Mouse (Mus musculus): ENCODE results near the gene Pomgnt1. TPM values are rescaled to one million over a fixed set of nuclear protein-coding genes. Genes with fewer than 3 reads are reported as not detected.

The Pomgnt1 gene
- polyA plus RNA-seq, 1 experiment from 2014 or later = 26.6 TPM

GRCm38 (mm10) chr4:116169353-116169672 is 45.7 kb downstream of the Pomgnt1 start:
- WGBS = 61% methylated on average over 3 of the region's 3 CpGs
- ATAC-seq (ENCODE audit: low FRiP score, low TSS enrichment) = no peak
- Histone ChIP-seq H3K27ac (replicated peaks) (no peak overlapping the region), H3K36me3 (ENCODE audit: control insufficient read depth, insufficient read depth, low read length) (no peaks in the 10 kb centered on the region), H3K4me1 (replicated peaks; ENCODE audit: control insufficient read depth, insufficient read depth) (no peaks in the 10 kb centered on the region), H3K27me3 (ENCODE audit: control insufficient read depth, insufficient read depth, low read length) (no peaks in the 10 kb centered on the region), H3K4me2 (replicated peaks; ENCODE audit: low read depth) (no peak overlapping the region), H3K9me3 (ENCODE audit: control insufficient read depth, low read length) (no peaks in the 10 kb centered on the region), H3K4me3 (ENCODE audit: low read depth, low read length) (no peak overlapping the region), H3K9ac (ENCODE audit: low read length) (no peak overlapping the region)
- DNase-seq (ENCODE audit: low spot score) = no peak
- TF ChIP-seq CTCF (IDR thresholded peaks at IDR 0.05; ENCODE audit: low read depth) = no peak

GRCm38 (mm10) chr4:116173072-116173471 is 49.4 kb downstream of the Pomgnt1 start, which contains the start of the genes 1700042G07Rik and Gm49337:
Gene 1700042G07Rik (plus strand): TSS chr4:116173372.
Gene Gm49337 (plus strand): TSS chr4:116173384.
- no peak for ATAC-seq (ENCODE audit: low FRiP score, low TSS enrichment)
- no peak for DNase-seq (ENCODE audit: low spot score)
- TF ChIP-seq EP300 (optimal IDR thresholded peaks at IDR 0.05) (no peak), CTCF (IDR thresholded peaks at IDR 0.05; ENCODE audit: low read depth) (no peak)
- Histone ChIP-seq H3K27ac (replicated peaks) (peak within 1 kb of the TSS; percentile 41; the same call in 1 of the 2 replicates), H3K9ac (ENCODE audit: low read length) (no peak within 1 kb of the TSS), H3K27me3 (ENCODE audit: control insufficient read depth, insufficient read depth, low read length) (no peaks in the 10 kb centered on the region), H3K36me3 (ENCODE audit: control insufficient read depth, insufficient read depth, low read length) (no peaks in the 10 kb centered on the region), H3K4me1 (replicated peaks; ENCODE audit: control insufficient read depth, insufficient read depth) (peaks cover 15% of the 10 kb centered on the region), H3K4me2 (replicated peaks; ENCODE audit: low read depth) (no peak within 1 kb of the TSS), H3K4me3 (ENCODE audit: low read depth, low read length) (no peak within 1 kb of the TSS), H3K9me3 (ENCODE audit: control insufficient read depth, low read length) (no peaks in the 10 kb centered on the region)
- 79% methylated on average over 6 of the region's 6 CpGs for WGBS

GRCm38 (mm10) chr4:116173752-116174151 is 50.1 kb downstream of the Pomgnt1 start:
- Histone ChIP-seq H3K27ac (replicated peaks) (no peak overlapping the region), H3K9ac (ENCODE audit: low read length) (no peak overlapping the region), H3K9me3 (ENCODE audit: control insufficient read depth, low read length) (no peaks in the 10 kb centered on the region), H3K27me3 (ENCODE audit: control insufficient read depth, insufficient read depth, low read length) (no peaks in the 10 kb centered on the region), H3K4me2 (replicated peaks; ENCODE audit: low read depth) (no peak overlapping the region), H3K4me3 (ENCODE audit: low read depth, low read length) (no peak overlapping the region), H3K4me1 (replicated peaks; ENCODE audit: control insufficient read depth, insufficient read depth) (peaks cover 15% of the 10 kb centered on the region), H3K36me3 (ENCODE audit: control insufficient read depth, insufficient read depth, low read length) (no peaks in the 10 kb centered on the region)
- DNase-seq (ENCODE audit: low spot score) = no peak
- ATAC-seq (ENCODE audit: low FRiP score, low TSS enrichment) = no peak
- 85% methylated on average over 4 of the region's 4 CpGs for WGBS
- TF ChIP-seq CTCF (IDR thresholded peaks at IDR 0.05; ENCODE audit: low read depth) = no peak
- TF ChIP-seq EP300 (optimal IDR thresholded peaks at IDR 0.05) = no peak

- Histone ChIP-seq H3K4me2 (replicated peaks; ENCODE audit: low read depth) (no peak overlapping the region), H3K27me3 (ENCODE audit: control insufficient read depth, insufficient read depth, low read length) (no peaks in the 10 kb centered on the region), H3K36me3 (ENCODE audit: control insufficient read depth, insufficient read depth, low read length) (no peaks in the 10 kb centered on the region), H3K9ac (ENCODE audit: low read length) (no peak overlapping the region), H3K4me1 (replicated peaks; ENCODE audit: control insufficient read depth, insufficient read depth) (peaks cover 15% of the 10 kb centered on the region), H3K9me3 (ENCODE audit: control insufficient read depth, low read length) (no peaks in the 10 kb centered on the region), H3K27ac (replicated peaks) (peak overlapping the region; percentile 85), H3K4me3 (ENCODE audit: low read depth, low read length) (no peak overlapping the region)
- peak; percentile 64 for DNase-seq (ENCODE audit: low spot score)
- 0 out of 2 replicates have a peak, but pooled peaks have one; percentile 9 for ATAC-seq (ENCODE audit: low FRiP score, low TSS enrichment)
- 42% methylated on average over 6 of the region's 6 CpGs for WGBS
- TF ChIP-seq CTCF (IDR thresholded peaks at IDR 0.05; ENCODE audit: low read depth) = no peak
- no peak for TF ChIP-seq EP300 (optimal IDR thresholded peaks at IDR 0.05)
Observed at GRCm38 (mm10) chr4:116174466-116175116, 51.0 kb downstream of the Pomgnt1 start.

- peaks cover 15% of the 10 kb centered on the region for H3K4me1 ChIP-seq (replicated peaks; ENCODE audit: control insufficient read depth, insufficient read depth)
- DNase-seq (ENCODE audit: low spot score) = no peak
- no peak overlapping the region for H3K9ac ChIP-seq (ENCODE audit: low read length)
- no peaks in the 10 kb centered on the region for H3K27me3 ChIP-seq (ENCODE audit: control insufficient read depth, insufficient read depth, low read length)
- H3K27ac ChIP-seq (replicated peaks) = peak overlapping the region; percentile 85
- H3K36me3 ChIP-seq (ENCODE audit: control insufficient read depth, insufficient read depth, low read length) = no peaks in the 10 kb centered on the region
- no peak overlapping the region for H3K4me3 ChIP-seq (ENCODE audit: low read depth, low read length)
- no peak overlapping the region for H3K4me2 ChIP-seq (replicated peaks; ENCODE audit: low read depth)
- no peak for ATAC-seq (ENCODE audit: low FRiP score, low TSS enrichment)
- TF ChIP-seq CTCF (IDR thresholded peaks at IDR 0.05; ENCODE audit: low read depth) (no peak), EP300 (optimal IDR thresholded peaks at IDR 0.05) (no peak)
- no peaks in the 10 kb centered on the region for H3K9me3 ChIP-seq (ENCODE audit: control insufficient read depth, low read length)
Observed at GRCm38 (mm10) chr4:116175136-116175535, 51.5 kb downstream of the Pomgnt1 start.

- Histone ChIP-seq H3K36me3 (ENCODE audit: control insufficient read depth, insufficient read depth, low read length) (no peaks in the 10 kb centered on the region), H3K27me3 (ENCODE audit: control insufficient read depth, insufficient read depth, low read length) (no peaks in the 10 kb centered on the region), H3K9ac (ENCODE audit: low read length) (peak overlapping the region; percentile 43), H3K27ac (replicated peaks) (peak overlapping the region; percentile 85), H3K9me3 (ENCODE audit: control insufficient read depth, low read length) (no peaks in the 10 kb centered on the region), H3K4me2 (replicated peaks; ENCODE audit: low read depth) (peak overlapping the region; percentile 44), H3K4me1 (replicated peaks; ENCODE audit: control insufficient read depth, insufficient read depth) (peaks cover 15% of the 10 kb centered on the region), H3K4me3 (ENCODE audit: low read depth, low read length) (no peak overlapping the region)
- WGBS = 43% methylated on average over 7 of the region's 7 CpGs
- peak; percentile 56 for DNase-seq (ENCODE audit: low spot score)
- TF ChIP-seq EP300 (optimal IDR thresholded peaks at IDR 0.05) (no peak), CTCF (IDR thresholded peaks at IDR 0.05; ENCODE audit: low read depth) (no peak)
- ATAC-seq (ENCODE audit: low FRiP score, low TSS enrichment) = peak; percentile 83
Observed at GRCm38 (mm10) chr4:116175711-116176542, 52.3 kb downstream of the Pomgnt1 start.
